Mouse (Mus musculus) stomach, postnatal 0 days (tissue): Measurements from ENCODE around the gene Anln.

Experiments
- CTCF ChIP-seq: IDR thresholded peaks from 2 replicates; pipeline ENCODE4 v1.5.1; 2016; ENCODE audit warnings: antibody characterized with exemption, low read depth, mild to moderate bottlenecking, moderate library complexity
- EP300 ChIP-seq: optimal IDR thresholded peaks from 2 replicates; pipeline ENCODE3; 2016; ENCODE audit warnings: antibody characterized with exemption

GRCm38 (mm10) chr9:22402976-22403375 is 14.0 kb upstream of the Anln start:
- TF ChIP-seq CTCF (no peak), EP300 (no peak)
